Mouse (Mus musculus): Measurements from ENCODE around the gene Gm8127. TPM values are rescaled to one million over a fixed set of nuclear protein-coding genes. Genes with fewer than 3 reads are reported as not detected.

Gene Gm8127
- total RNA-seq, 4 experiments from 2014 or later: not detected

Other genes starting within 250 kb of the Gm8127 start
- not detected for gene Gm8094, start 217.2 kb downstream of the Gm8127 start, total RNA-seq (2022)
- not detected for gene Gm8104, start 193.2 kb downstream of the Gm8127 start, total RNA-seq (2022)
- not detected for gene Gm7233, start 114.0 kb downstream of the Gm8127 start, total RNA-seq (2022)
- gene Gm8122, start 58.5 kb downstream of the Gm8127 start, total RNA-seq (2022): not detected
- not detected for gene Gm8126, start 35.2 kb downstream of the Gm8127 start, total RNA-seq (2022)
- gene Gm9732, start 18.8 kb downstream of the Gm8127 start, total RNA-seq (2022): not detected
- gene 1700001F09Rik, start 54.0 kb upstream of the Gm8127 start, total RNA-seq (2022): not detected
- gene Gm8138, start 122.5 kb upstream of the Gm8127 start, total RNA-seq (2022): not detected
- gene Gm5799, start 249.7 kb upstream of the Gm8127 start, total RNA-seq (2022): not detected

Measured in heart, adult 8-10 months (tissue).